Mouse (Mus musculus) forebrain, embryonic 11.5 days (tissue): ENCODE measurements around the gene Lsm7. TPM values are rescaled to one million over a fixed set of nuclear protein-coding genes. Genes with fewer than 3 reads are reported as not detected.

ENCODE experiments used
- ATAC-seq: fragments of 200-750 bp; cut with Nextera tagmentation; replicated peaks from 2 replicates; pipeline ENCODE4 v1.8.0; 2017; ENCODE audit warnings: moderate TSS enrichment; ENCODE audit not compliant: low FRiP score
- DNase-seq: peaks from one replicate; pipeline ENCODE4 v3.0.0-alpha.2; 2017; ENCODE audit warnings: low spot score
- H3K27ac ChIP-seq: fragments of 300-500 bp; sonication (generic); 2 replicates; pipeline ENCODE4 v1.5.1; 2014; ENCODE audit warnings: low read depth, low read length
- H3K27me3 ChIP-seq: fragments of 300-500 bp; sonication (generic); 2 replicates; pipeline ENCODE4 v1.6.1; 2014; ENCODE audit warnings: mild to moderate bottlenecking, low read length, mixed read lengths; ENCODE audit not compliant: control insufficient read depth, insufficient read depth
- H3K36me3 ChIP-seq: fragments of 300-500 bp; sonication (generic); 2 replicates; pipeline ENCODE4 v1.6.1; 2014; ENCODE audit warnings: mild to moderate bottlenecking, low read length, moderate library complexity, mixed read lengths; ENCODE audit not compliant: control insufficient read depth, insufficient read depth
- H3K4me1 ChIP-seq: fragments of 300-500 bp; sonication (generic); replicated peaks from 2 replicates; pipeline ENCODE4 v1.6.1; 2014; ENCODE audit warnings: low read length, mixed read lengths; ENCODE audit not compliant: control insufficient read depth, insufficient read depth
- H3K4me2 ChIP-seq: fragments of 300-500 bp; sonication (generic); 2 replicates; pipeline ENCODE4 v1.6.1; 2014; ENCODE audit warnings: low read depth, mild to moderate bottlenecking, low read length, moderate library complexity, mixed read lengths; ENCODE audit not compliant: severe bottlenecking
- H3K4me3 ChIP-seq: fragments of 300-500 bp; sonication (generic); 2 replicates; pipeline ENCODE4 v1.5.1; 2014; ENCODE audit warnings: low read depth, low read length
- H3K9ac ChIP-seq: fragments of 300-500 bp; sonication (generic); 2 replicates; pipeline ENCODE4 v1.6.1; 2014; ENCODE audit warnings: low read length
- H3K9me3 ChIP-seq: fragments of 300-500 bp; sonication (generic); 2 replicates; pipeline ENCODE4 v1.6.1; 2016; ENCODE audit warnings: low read length, mixed read lengths; ENCODE audit not compliant: control insufficient read depth
- WGBS: fragments of 180-500 bp; shearing (Covaris S2); extraction: QIAGEN DNeasy Blood & Tissue Kit; methylation state at CpG from one replicate; pipeline ENCODE4 v1.1.7; 2014; 5-methylcytosine and 5-hydroxymethylcytosine counted together
- polyA plus RNA-seq: library from polyadenylated mRNA; unstranded; fragments of >200 nt; fragmentation: Nextera tagmentation; extraction: Ambion mirVana; gene quantifications from 2 replicates; pipeline ENCODE4 v1.2.1, GENCODE M21; 2014

The Lsm7 gene
- polyA plus RNA-seq, 1 experiment from 2014 or later: 308 TPM

DNA sequence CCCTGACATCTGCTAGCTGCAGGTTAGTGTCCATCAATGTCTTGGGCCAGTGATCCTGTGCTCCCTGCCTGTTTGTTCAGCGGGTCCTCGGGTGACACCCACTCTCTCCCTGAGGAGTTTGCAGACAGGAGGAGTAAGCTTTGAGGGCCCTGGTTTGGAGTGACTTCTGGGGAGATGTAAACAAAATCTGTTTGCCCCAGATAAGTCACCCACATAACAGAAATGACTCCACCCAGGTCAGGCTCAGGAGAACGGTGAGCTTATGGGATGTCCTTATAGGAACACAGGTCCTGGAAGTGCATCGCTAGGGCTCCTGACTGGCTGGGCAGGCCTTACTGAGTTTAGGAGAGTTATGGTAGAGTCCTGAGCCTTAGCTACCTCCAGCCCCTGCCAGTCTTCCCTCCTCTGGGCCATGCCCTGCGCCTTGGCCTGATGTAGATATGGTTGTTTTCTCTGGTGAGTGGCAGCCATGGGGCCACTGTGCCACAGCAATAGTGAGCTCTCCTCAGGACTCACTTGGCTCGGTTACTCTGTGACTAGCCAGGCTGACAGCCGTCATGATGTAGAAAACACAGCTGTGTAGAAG is 3.4 kb upstream of the Lsm7 start:
- DNase-seq: no peak
- Histone ChIP-seq H3K4me2 (no peak overlapping the region), H3K27me3 (no peaks in the 10 kb centered on the region), H3K36me3 (no peaks in the 10 kb centered on the region; the same call in 1 of the 2 replicates), H3K9me3 (no peaks in the 10 kb centered on the region), H3K4me1 (peaks cover 21% of the 10 kb centered on the region; the same call in 1 of the 2 replicates), H3K9ac (no peak overlapping the region), H3K4me3 (no peak overlapping the region), H3K27ac (0 out of 2 replicates have a peak overlapping the region, but pooled peaks have one; percentile 31)
- 87% methylated on average over 7 of the region's 7 CpGs for WGBS
- no peak for ATAC-seq

DNA sequence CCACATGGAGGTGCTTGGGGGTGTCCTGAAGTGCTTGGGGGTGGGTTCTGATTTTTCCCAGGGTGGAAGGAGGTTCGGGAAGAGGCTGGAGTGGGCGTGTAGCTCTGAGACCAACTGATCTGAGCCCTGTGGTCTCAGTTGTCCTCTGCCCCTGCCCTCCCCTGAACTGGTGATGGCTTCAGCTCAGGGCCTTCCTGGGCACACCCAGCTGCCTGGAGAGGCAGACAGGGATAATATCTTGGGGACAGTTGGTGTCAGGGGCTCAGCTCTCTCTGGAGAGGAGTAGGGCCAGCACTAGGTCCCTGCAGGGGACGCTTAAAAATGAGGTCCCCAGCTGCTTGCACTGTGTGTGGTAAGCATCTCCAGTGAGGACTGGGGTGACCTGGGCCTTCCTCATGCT is 2.8 kb upstream of the Lsm7 start:
- ATAC-seq: no peak
- Histone ChIP-seq H3K27me3 (no peaks in the 10 kb centered on the region), H3K9me3 (no peaks in the 10 kb centered on the region), H3K4me3 (no peak overlapping the region), H3K27ac (no peak overlapping the region), H3K4me1 (peaks cover 23% of the 10 kb centered on the region; the same call in 1 of the 2 replicates), H3K9ac (peak overlapping the region; percentile 37), H3K36me3 (no peaks in the 10 kb centered on the region; the same call in 1 of the 2 replicates), H3K4me2 (peak overlapping the region; percentile 15; the same call in 1 of the 2 replicates)
- 63% methylated on average over 3 of the region's 3 CpGs for WGBS
- DNase-seq: no peak

DNA sequence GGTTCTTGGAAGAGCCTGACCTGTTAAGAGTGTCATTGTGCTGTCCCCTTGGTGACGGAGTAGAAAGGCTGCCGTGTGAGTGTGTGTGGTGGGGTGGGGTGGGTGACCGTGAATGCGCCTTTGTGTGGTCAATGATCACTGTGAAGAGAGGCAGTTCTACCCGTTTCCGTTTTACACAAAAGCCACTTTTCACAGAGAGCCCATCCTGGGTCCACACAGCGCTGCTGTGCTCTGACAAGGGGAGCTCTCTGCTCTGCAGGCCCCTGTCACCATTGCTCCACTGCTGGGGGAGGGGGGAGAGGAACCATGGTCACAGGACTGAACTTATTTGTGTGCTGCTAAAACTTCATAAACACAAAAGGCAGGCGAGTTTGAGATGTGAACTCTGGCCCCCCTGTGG is 2.4 kb upstream of the Lsm7 start:
- WGBS: 47% methylated on average over 8 of the region's 8 CpGs
- no peaks in the 10 kb centered on the region for H3K9me3 ChIP-seq
- peaks cover 23% of the 10 kb centered on the region; the same call in 1 of the 2 replicates for H3K4me1 ChIP-seq
- DNase-seq (no peak), ATAC-seq (no peak)
- no peaks in the 10 kb centered on the region for H3K27me3 ChIP-seq
- H3K9ac ChIP-seq: peak overlapping the region; percentile 37
- no peaks in the 10 kb centered on the region; the same call in 1 of the 2 replicates for H3K36me3 ChIP-seq
- no peak overlapping the region for H3K27ac ChIP-seq
- peak overlapping the region; percentile 15; the same call in 1 of the 2 replicates for H3K4me2 ChIP-seq
- H3K4me3 ChIP-seq: no peak overlapping the region

DNA sequence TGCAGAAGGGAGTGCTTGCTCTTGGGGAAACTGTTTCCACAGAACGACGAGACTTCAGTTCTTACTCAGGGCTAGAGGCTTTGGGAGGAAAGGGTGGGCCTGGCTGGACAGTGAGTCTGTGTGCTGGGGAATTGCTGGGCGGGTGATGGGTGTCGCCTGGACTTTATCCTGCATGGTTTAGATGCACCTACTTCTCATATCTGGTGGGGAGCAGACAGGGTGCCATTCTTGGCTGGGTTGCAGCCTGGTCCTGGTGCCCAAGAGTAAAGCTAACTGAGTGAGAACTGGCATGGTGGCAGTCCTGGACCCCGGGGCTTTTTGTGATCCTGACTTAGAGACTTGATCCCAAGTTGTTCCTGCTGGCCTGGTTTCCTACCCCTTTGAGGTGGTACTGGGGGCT is 1.9 kb upstream of the Lsm7 start:
- no peak overlapping the region for H3K4me2 ChIP-seq
- peak overlapping the region; percentile 20; the same call in 1 of the 2 replicates for H3K9ac ChIP-seq
- no peaks in the 10 kb centered on the region for H3K27me3 ChIP-seq
- no peak for DNase-seq
- no peaks in the 10 kb centered on the region for H3K36me3 ChIP-seq
- H3K4me1 ChIP-seq: peaks cover 23% of the 10 kb centered on the region; the same call in 1 of the 2 replicates
- no peak overlapping the region for H3K27ac ChIP-seq
- 84% methylated on average over 5 of the region's 5 CpGs for WGBS
- no peaks in the 10 kb centered on the region for H3K9me3 ChIP-seq
- ATAC-seq: no peak
- H3K4me3 ChIP-seq: no peak overlapping the region

DNA sequence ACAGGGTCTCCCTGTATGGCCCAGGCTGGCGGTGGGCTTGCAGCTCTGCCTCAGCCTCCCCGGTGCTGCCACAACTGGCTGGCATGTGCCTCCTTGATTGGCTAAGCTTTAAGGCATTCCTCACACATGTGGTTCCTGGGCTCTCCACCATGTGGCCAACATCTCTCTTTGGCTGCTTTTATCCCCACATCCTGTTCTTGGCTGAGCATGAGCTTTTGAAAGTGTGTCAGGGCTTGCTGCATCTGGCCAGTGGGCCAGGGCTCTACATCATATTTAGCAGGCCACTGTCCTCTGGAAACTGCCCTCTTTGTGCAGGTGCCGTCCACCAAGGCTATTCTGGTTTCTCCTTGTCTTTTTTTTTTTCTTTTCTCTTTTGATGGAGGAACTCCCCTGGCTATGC is 1.3 kb upstream of the Lsm7 start:
- DNase-seq: no peak
- 70% methylated on average over 3 of the region's 3 CpGs for WGBS
- Histone ChIP-seq H3K4me3 (peak overlapping the region; percentile 91), H3K4me2 (peak overlapping the region; percentile 99), H3K27me3 (no peaks in the 10 kb centered on the region), H3K27ac (no peak overlapping the region), H3K4me1 (peaks cover 23% of the 10 kb centered on the region; the same call in 1 of the 2 replicates), H3K9me3 (no peaks in the 10 kb centered on the region), H3K36me3 (no peaks in the 10 kb centered on the region), H3K9ac (peak overlapping the region; percentile 85)
- ATAC-seq: no peak

DNA sequence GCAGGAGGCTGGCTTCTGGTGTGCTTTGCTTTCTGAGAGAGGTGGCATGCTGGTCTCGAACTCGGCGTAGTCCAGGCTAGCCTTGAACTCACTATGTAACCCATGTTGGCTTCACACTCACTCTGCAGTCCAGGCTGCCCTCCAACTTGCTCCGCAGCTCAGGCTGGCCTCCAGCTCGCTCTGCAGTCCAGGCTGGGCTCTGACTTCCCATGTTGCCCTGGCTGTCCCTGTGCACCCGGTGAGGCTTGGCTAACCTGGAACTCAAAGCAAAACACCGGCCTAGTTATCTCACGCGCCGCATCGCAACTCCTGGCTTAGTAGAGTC is 702 bp upstream of the Lsm7 start:
- no peaks in the 10 kb centered on the region for H3K36me3 ChIP-seq
- H3K9ac ChIP-seq: peak overlapping the region; percentile 85
- peak overlapping the region; percentile 99 for H3K4me2 ChIP-seq
- H3K9me3 ChIP-seq: no peaks in the 10 kb centered on the region
- no peaks in the 10 kb centered on the region for H3K27me3 ChIP-seq
- WGBS: 24% methylated on average over 11 of the region's 11 CpGs
- DNase-seq (no peak), ATAC-seq (no peak)
- H3K27ac ChIP-seq: no peak overlapping the region
- peak overlapping the region; percentile 91 for H3K4me3 ChIP-seq
- H3K4me1 ChIP-seq: peaks cover 23% of the 10 kb centered on the region; the same call in 1 of the 2 replicates

DNA sequence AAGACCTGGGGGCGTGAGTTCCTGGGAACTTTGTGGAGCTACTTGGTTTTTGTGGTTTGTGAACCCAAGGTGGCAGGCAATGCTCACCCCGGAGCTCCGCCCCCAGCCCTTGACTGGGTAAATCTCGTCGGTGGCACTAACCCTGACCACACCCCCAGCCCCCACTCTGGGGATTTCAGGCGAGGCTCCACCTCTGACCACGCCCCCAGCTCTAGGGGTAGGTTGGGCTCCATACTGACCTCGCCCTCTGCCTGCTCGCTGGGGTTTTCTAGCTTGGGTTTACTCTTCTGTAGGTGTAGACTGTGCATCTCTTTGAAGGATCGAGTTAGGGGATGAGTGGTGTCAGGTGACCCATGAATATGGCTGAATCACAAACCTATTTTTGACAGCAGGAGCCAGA is 6.4 kb downstream of the Lsm7 start:
- H3K9ac ChIP-seq: no peak overlapping the region
- no peaks in the 10 kb centered on the region for H3K9me3 ChIP-seq
- no peak overlapping the region for H3K4me2 ChIP-seq
- H3K27me3 ChIP-seq: peaks cover 18% of the 10 kb centered on the region
- H3K36me3 ChIP-seq: no peaks in the 10 kb centered on the region
- H3K4me1 ChIP-seq: peaks cover 9% of the 10 kb centered on the region
- WGBS: 13% methylated on average over 10 of the region's 10 CpGs
- H3K27ac ChIP-seq: no peak overlapping the region
- H3K4me3 ChIP-seq: no peak overlapping the region
- DNase-seq (no peak), ATAC-seq (0 out of 2 replicates have a peak, but pooled peaks have one; percentile 9)

DNA sequence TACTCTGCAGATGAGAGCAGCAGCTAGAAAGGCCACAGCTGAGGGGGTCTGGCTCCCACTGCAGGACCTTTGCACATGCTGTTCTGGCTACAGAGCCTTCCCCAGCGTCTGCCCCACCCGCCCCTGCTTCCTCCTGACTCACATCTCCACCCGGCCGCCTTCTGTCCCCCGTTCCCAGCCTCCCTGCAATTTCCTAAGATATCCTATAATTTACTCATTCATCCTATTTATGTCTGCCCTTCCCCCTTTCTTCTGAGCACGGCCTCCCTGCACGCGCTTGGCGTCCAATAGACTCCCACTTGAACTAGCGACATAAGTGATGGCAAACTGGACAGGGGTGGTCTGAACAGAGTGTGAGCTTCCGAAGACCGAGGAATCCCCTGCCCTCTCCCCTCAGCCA is 9.3 kb downstream of the Lsm7 start:
- Histone ChIP-seq H3K9me3 (no peaks in the 10 kb centered on the region), H3K4me3 (no peak overlapping the region), H3K4me1 (peaks cover 11% of the 10 kb centered on the region), H3K27ac (no peak overlapping the region), H3K36me3 (no peaks in the 10 kb centered on the region), H3K4me2 (no peak overlapping the region), H3K9ac (no peak overlapping the region), H3K27me3 (peaks cover 29% of the 10 kb centered on the region)
- WGBS: 85% methylated on average over 12 of the region's 12 CpGs
- DNase-seq (no peak), ATAC-seq (no peak)

DNA sequence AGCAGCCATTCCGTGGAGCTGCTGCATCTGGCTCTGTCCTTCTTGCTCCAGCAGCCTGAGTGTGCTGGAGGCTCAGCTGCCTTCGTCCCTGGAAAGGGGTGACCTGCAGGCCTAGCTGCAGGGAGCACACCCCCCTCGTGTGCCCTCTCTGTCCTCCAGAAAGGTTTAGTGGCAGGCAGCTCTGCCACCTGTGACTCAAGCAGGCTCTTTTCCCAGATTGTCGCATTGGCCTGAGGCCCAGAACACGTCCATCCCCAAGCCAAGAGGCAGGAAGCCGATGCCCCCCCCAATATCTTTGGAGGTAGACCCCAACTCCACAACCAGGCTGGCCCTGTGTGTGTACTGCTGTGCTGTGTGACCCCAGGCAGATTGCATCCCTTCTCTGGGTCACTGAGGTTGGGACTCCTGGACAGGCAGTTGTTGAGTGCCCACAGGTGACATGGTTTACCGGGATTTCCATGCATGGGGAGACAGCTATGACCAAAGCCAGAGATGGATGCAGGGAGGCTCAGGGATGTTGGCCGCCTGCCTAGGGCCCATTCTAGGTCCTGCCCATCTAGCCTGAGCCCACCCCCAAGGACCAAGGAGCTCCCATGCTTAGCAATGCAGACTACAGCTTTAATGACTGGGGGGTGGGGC is 9.8 kb downstream of the Lsm7 start:
- H3K4me2 ChIP-seq: no peak overlapping the region
- DNase-seq (no peak), ATAC-seq (no peak)
- H3K27ac ChIP-seq: no peak overlapping the region
- H3K9ac ChIP-seq: no peak overlapping the region
- H3K36me3 ChIP-seq: no peaks in the 10 kb centered on the region
- peaks cover 29% of the 10 kb centered on the region for H3K27me3 ChIP-seq
- WGBS: 72% methylated on average over 8 of the region's 8 CpGs
- H3K4me3 ChIP-seq: no peak overlapping the region
- peaks cover 11% of the 10 kb centered on the region for H3K4me1 ChIP-seq
- no peaks in the 10 kb centered on the region for H3K9me3 ChIP-seq
